Mouse (Mus musculus) thymus, adult 2 months (tissue): ENCODE data around the gene Rab43. TPM values are rescaled to one million over a fixed set of nuclear protein-coding genes. Genes with fewer than 3 reads are reported as not detected.

Experiments used
- DNase-seq: peaks from one replicate; pipeline ENCODE4 v3.0.0; 2021
- H3K27ac ChIP-seq: fragments of 200-500 bp; 2 replicates; pipeline ENCODE4 v1.5.1; 2012; ENCODE audit warnings: low read length, control low read depth; ENCODE audit not compliant: control insufficient read depth, insufficient read depth
- H3K27me3 ChIP-seq: fragments of 200-500 bp; 2 replicates; pipeline ENCODE4 v1.6.1; 2012; ENCODE audit warnings: mild to moderate bottlenecking, low read length, moderate library complexity, mixed read lengths; ENCODE audit not compliant: control insufficient read depth, insufficient read depth
- H3K36me3 ChIP-seq: fragments of 200-500 bp; 2 replicates; pipeline ENCODE4 v1.6.1; 2012; ENCODE audit warnings: mild to moderate bottlenecking, low read length, moderate library complexity; ENCODE audit not compliant: control insufficient read depth, insufficient read depth
- H3K4me1 ChIP-seq: fragments of 200-500 bp; replicated peaks from 2 replicates; pipeline ENCODE4 v1.6.1; 2012; ENCODE audit warnings: low read length; ENCODE audit not compliant: control insufficient read depth, insufficient read depth
- H3K4me3 ChIP-seq: fragments of 200-500 bp; 2 replicates; pipeline ENCODE4 v1.5.1; 2012; ENCODE audit warnings: mild to moderate bottlenecking, low read length, control low read depth, moderate library complexity; ENCODE audit not compliant: control insufficient read depth, insufficient read depth
- CTCF ChIP-seq: fragments of 200-500 bp; IDR thresholded peaks from 2 replicates; pipeline ENCODE4 v1.5.1; 2012; ENCODE audit warnings: mild to moderate bottlenecking, control low read depth, low read length, moderate library complexity, borderline replicate concordance; ENCODE audit not compliant: control insufficient read depth, poor library complexity, insufficient read depth; ENCODE audit errors: extremely low read depth
- POLR2A ChIP-seq: fragments of 200-500 bp; IDR thresholded peaks from 2 replicates; pipeline ENCODE4 v1.6.1; 2012; ENCODE audit warnings: mild to moderate bottlenecking, low read length, control low read depth, moderate library complexity; ENCODE audit not compliant: control insufficient read depth, poor library complexity, insufficient read depth; ENCODE audit errors: extremely low read depth
- WGBS: fragments of 180-500 bp; shearing (Covaris S2); methylation state at CpG from one replicate; pipeline ENCODE4 v1.1.7; 2018; 5-methylcytosine and 5-hydroxymethylcytosine counted together
- polyA plus RNA-seq: library from polyadenylated mRNA; depleted of rRNA; stranded (reverse); fragments of >200 nt; gene quantifications from 2 replicates; pipeline ENCODE4 v1.2.3, GENCODE M21; 2012

Gene Rab43
- polyA plus RNA-seq, 1 experiment = 56.0 TPM

DNA sequence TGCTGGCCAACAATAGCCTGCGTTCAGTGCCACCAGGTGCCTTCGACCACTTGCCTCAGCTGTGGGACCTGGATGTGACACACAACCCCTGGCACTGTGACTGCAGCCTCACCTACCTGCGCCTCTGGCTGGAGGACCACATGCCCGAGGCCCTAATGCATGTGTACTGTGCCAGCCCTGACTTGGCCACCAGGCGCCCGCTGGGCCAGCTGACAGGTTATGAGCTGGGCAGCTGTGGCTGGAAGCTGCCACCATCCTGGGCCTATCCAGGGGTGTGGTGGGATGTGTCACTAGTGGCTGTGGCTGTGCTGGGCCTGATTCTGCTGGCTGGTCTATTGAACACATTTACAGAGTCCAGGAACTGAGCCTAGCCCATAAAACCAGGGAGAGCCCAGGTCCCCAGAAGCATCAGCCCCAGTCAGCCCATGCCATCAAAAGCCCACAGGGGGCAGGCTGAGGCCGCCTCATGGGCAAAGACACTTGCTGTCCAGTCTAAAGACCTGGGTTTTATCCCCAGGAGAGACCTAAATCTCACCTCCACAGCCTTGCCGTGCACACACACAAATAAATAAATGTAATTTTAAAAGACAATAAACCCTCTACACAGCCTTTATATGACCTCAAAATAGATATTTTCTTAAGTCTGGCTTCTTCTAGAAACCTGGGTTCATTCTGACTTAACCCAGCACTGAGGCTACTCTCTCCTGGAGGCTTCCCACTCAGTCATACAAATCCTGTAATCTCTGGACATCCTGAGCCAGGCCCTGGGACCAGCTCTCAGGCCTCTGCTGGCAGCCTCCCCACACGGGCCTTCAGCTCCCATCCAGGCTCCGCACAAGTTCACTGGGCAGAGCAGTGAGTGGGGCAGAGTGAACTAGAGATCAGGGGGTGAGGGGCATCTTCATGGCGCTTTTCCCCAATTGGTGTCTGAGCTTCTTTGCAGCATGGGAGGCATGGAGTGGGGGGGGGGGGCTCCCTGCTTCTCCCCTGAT is 32.5 kb downstream of the Rab43 start:
- no peak overlapping the region for H3K4me3 ChIP-seq
- WGBS = 92% methylated on average over 11 of the region's 11 CpGs
- TF ChIP-seq CTCF (no peak), POLR2A (no peak)
- H3K27me3 ChIP-seq = no peaks in the 10 kb centered on the region
- H3K36me3 ChIP-seq = no peaks in the 10 kb centered on the region
- H3K27ac ChIP-seq = no peak overlapping the region
- no peaks in the 10 kb centered on the region for H3K4me1 ChIP-seq
- DNase-seq = no peak

DNA sequence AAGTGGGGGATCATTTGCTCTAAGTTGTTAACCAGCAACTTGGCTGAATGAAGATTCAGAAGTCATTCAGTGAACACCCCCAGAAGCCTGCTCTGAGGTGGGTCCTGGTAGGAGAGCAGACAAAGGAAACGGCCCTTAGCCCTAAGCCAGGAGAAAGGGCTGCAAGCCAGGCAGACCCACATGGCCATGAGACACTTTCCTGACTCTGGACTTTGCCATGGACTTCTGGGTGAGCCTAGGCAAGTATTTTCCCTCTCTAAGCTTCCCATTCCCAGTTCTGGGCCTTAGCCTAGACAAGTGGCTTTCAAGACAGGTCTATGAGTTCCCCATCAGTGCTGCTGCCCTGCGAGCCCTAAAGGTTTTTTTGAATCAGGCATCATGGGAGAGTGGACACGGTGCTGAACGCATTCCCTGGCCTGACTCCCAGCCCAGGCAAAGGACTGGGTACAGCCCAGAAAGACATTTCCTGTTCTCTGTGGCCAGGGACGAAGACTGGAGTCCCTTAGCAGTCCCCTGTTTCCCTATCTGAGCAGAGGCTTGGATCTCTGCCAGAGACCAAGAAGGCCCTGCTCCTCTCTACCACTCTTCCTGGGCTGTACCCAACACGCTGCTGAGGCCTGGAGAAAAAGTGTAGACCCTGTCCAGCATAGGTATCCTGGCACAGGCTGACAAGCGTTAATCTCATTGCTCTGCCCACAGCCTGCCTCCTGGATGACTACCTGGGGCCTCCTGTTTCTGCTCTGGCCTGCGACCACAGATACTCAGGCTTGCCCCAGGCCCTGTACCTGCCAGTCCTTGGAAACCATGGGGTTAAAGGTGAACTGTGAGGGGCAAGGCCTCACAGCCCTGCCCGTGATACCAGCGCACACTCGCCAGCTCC is 33.4 kb downstream of the Rab43 start:
- Histone ChIP-seq H3K4me1 (no peaks in the 10 kb centered on the region), H3K36me3 (no peaks in the 10 kb centered on the region), H3K27ac (no peak overlapping the region), H3K4me3 (no peak overlapping the region), H3K27me3 (no peaks in the 10 kb centered on the region)
- no peak for DNase-seq
- 56% methylated on average over 11 of the region's 11 CpGs for whole genome bisulfite sequencing
- TF ChIP-seq CTCF (no peak), POLR2A (no peak)

- Histone ChIP-seq H3K4me1 (no peaks in the 10 kb centered on the region), H3K27ac (no peak within 1 kb of the TSS), H3K36me3 (no peaks in the 10 kb centered on the region), H3K4me3 (no peak within 1 kb of the TSS), H3K27me3 (no peaks in the 10 kb centered on the region)
- TF ChIP-seq POLR2A (no peak), CTCF (no peak)
- no peak for DNase-seq
- WGBS = 4% methylated on average over 2 of the region's 2 CpGs
Observed at GRCm38 (mm10) chr6:87777842-87778241, 34.1 kb downstream of the Rab43 start, which contains the start of gene Gp9. TSS of gene Gp9 (plus strand) at chr6:87778072.

- H3K4me1 ChIP-seq = no peaks in the 10 kb centered on the region
- H3K27me3 ChIP-seq = no peaks in the 10 kb centered on the region
- WGBS = 80% methylated on average over 1 of the region's 1 CpGs
- TF ChIP-seq CTCF (no peak), POLR2A (no peak)
- H3K27ac ChIP-seq = no peak overlapping the region
- no peak for DNase-seq
- H3K36me3 ChIP-seq = no peaks in the 10 kb centered on the region
- H3K4me3 ChIP-seq = no peak overlapping the region
Observed at GRCm38 (mm10) chr6:87776663-87777062, 35.3 kb downstream of the Rab43 start.

- H3K36me3 ChIP-seq = no peaks in the 10 kb centered on the region
- H3K4me1 ChIP-seq = no peaks in the 10 kb centered on the region
- H3K27me3 ChIP-seq = no peaks in the 10 kb centered on the region
- TF ChIP-seq CTCF = no peak
- TF ChIP-seq POLR2A = no peak
- no peak overlapping the region for H3K4me3 ChIP-seq
- WGBS = 20% methylated on average over 3 of the region's 3 CpGs
- no peak overlapping the region for H3K27ac ChIP-seq
- DNase-seq = no peak
Observed at GRCm38 (mm10) chr6:87775588-87776245, 36.2 kb downstream of the Rab43 start.

GRCm38 (mm10) chr6:87774909-87775308 is 37.1 kb downstream of the Rab43 start:
- DNase-seq = no peak
- no peak overlapping the region for H3K27ac ChIP-seq
- H3K4me1 ChIP-seq = no peaks in the 10 kb centered on the region
- TF ChIP-seq CTCF (no peak), POLR2A (no peak)
- WGBS = 71% methylated on average over 9 of the region's 9 CpGs
- H3K4me3 ChIP-seq = no peak overlapping the region
- no peaks in the 10 kb centered on the region for H3K36me3 ChIP-seq
- H3K27me3 ChIP-seq = no peaks in the 10 kb centered on the region

DNA sequence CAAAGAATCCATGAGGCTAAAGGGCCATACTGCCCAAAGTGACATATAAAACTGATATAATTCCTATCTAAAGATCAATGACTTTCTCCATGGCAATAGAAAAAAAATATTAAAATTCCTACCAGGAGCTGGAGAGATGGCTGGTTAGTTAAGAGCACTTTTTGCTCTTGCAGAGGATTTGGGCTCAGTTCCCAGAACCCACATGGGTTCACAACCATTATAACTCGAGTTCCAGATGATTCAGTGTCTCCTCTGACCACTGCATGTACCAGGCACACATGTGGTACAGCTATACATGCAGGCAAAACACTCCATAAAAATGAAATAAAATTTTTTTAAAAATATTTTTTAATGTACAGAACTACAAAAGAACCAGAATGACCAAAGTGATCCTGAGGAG is 37.5 kb downstream of the Rab43 start:
- Histone ChIP-seq H3K27ac (no peak overlapping the region), H3K36me3 (no peaks in the 10 kb centered on the region), H3K27me3 (no peaks in the 10 kb centered on the region), H3K4me3 (no peak overlapping the region), H3K4me1 (no peaks in the 10 kb centered on the region)
- DNase-seq = no peak
- TF ChIP-seq POLR2A (no peak), CTCF (no peak)
- 45% methylated on average over 1 of the region's 1 CpGs for WGBS
